Mouse (Mus musculus) spleen, adult 2 months (tissue): ENCODE measurements around the gene Llph. TPM values are rescaled to one million over a fixed set of nuclear protein-coding genes. Genes with fewer than 3 reads are reported as not detected.

Experiments used
- DNase-seq, 2 experiments: peaks; one replicate each; pipeline versions ENCODE4 v3.0.0 to v3.0.0-alpha.2; 2012 to 2021; ENCODE audit warnings: low spot score in 2 of 2, low read depth in 1 of 2
- H3K27ac ChIP-seq: fragments of 200-500 bp; 2 replicates; pipeline ENCODE4 v1.5.1; 2012; ENCODE audit warnings: low read length, inconsistent platforms; ENCODE audit not compliant: insufficient read depth
- H3K27me3 ChIP-seq: fragments of 200-500 bp; 2 replicates; pipeline ENCODE4 v1.6.1; 2012; ENCODE audit warnings: mild to moderate bottlenecking, moderate library complexity, low read length, inconsistent platforms; ENCODE audit not compliant: control insufficient read depth, insufficient read depth
- H3K36me3 ChIP-seq: fragments of 200-500 bp; 2 replicates; pipeline ENCODE4 v1.6.1; 2012; ENCODE audit warnings: mild to moderate bottlenecking, low read length, inconsistent platforms; ENCODE audit not compliant: control insufficient read depth, insufficient read depth
- H3K4me1 ChIP-seq: fragments of 200-500 bp; 2 replicates; pipeline ENCODE4 v1.6.1; 2011; ENCODE audit warnings: inconsistent platforms; ENCODE audit not compliant: control insufficient read depth, insufficient read depth, insufficient read length
- H3K4me3 ChIP-seq: fragments of 200-500 bp; 2 replicates; pipeline ENCODE4 v1.5.1; 2011; ENCODE audit warnings: mild to moderate bottlenecking, inconsistent platforms; ENCODE audit not compliant: insufficient read depth, insufficient read length; ENCODE audit errors: extremely low read depth
- CTCF ChIP-seq: fragments of 200-500 bp; IDR thresholded peaks from 2 replicates; pipeline ENCODE4 v1.5.1; 2011; ENCODE audit warnings: mild to moderate bottlenecking, inconsistent platforms; ENCODE audit not compliant: insufficient read depth, insufficient read length, insufficient replicate concordance; ENCODE audit errors: extremely low read depth
- POLR2A ChIP-seq: fragments of 200-500 bp; IDR thresholded peaks from 2 replicates; pipeline ENCODE4 v1.6.1; 2011; ENCODE audit warnings: low read depth, low read length, inconsistent platforms
- WGBS: fragments of 180-500 bp; shearing (Covaris S2); methylation state at CpG from one replicate; pipeline ENCODE4 v1.1.7; 2018; 5-methylcytosine and 5-hydroxymethylcytosine counted together
- polyA plus RNA-seq: library from polyadenylated mRNA; depleted of rRNA; stranded (reverse); fragments of >200 nt; gene quantifications from 2 replicates; pipeline ENCODE4 v1.2.3, GENCODE M21; 2012

Gene Llph
- polyA plus RNA-seq, 1 experiment = 3.0 TPM

GRCm38 (mm10) chr10:120257231-120257630 is 30.4 kb downstream of the Llph start:
- H3K36me3 ChIP-seq = no peaks in the 10 kb centered on the region
- no peak overlapping the region for H3K27ac ChIP-seq
- TF ChIP-seq CTCF = no peak
- TF ChIP-seq POLR2A = no peak
- no peaks in the 10 kb centered on the region for H3K27me3 ChIP-seq
- peak; percentile 3 to 23 for DNase-seq
- peaks cover 2% of the 10 kb centered on the region; the same call in 1 of the 2 replicates for H3K4me1 ChIP-seq
- WGBS = 15% methylated on average over 11 of the region's 11 CpGs
- H3K4me3 ChIP-seq = no peak overlapping the region; the same call in 1 of the 2 replicates

GRCm38 (mm10) chr10:120267790-120268189 is 40.9 kb downstream of the Llph start:
- Histone ChIP-seq H3K36me3 (no peaks in the 10 kb centered on the region), H3K4me3 (no peak overlapping the region), H3K27ac (no peak overlapping the region), H3K4me1 (no peaks in the 10 kb centered on the region), H3K27me3 (no peaks in the 10 kb centered on the region)
- WGBS = 83% methylated on average over 12 of the region's 12 CpGs
- no peak for DNase-seq
- no peak for TF ChIP-seq POLR2A
- TF ChIP-seq CTCF = no peak

DNA sequence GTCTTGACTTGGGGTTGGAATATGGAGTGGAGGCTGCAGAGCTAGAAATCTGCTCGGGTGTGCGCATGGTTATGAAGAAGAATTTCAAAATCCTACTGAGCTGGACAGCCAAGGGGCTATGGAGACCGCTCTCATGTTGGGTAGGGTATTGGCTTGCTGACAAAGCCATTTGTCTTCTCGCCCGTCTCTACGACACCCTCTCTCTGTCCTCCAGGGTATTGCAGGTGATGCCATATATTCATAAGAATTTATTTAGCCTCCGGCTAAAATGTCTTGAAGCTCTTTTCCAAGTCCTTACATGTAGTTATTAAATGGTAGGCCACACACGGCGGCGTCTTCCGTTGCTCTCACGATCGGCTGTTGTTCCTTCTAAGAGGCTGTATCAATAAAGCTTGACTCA is 43.1 kb downstream of the Llph start:
- WGBS = 95% methylated on average over 13 of the region's 13 CpGs

GRCm38 (mm10) chr10:120270777-120271176 is 43.9 kb downstream of the Llph start:
- no peak for TF ChIP-seq POLR2A
- peak; percentile 20; the same call in 1 of the 2 replicates for TF ChIP-seq CTCF
- Histone ChIP-seq H3K4me3 (no peak overlapping the region), H3K27ac (no peak overlapping the region), H3K36me3 (no peaks in the 10 kb centered on the region), H3K4me1 (no peaks in the 10 kb centered on the region), H3K27me3 (no peaks in the 10 kb centered on the region)
- peak; percentile 44 to 52 for DNase-seq
- WGBS = 66% methylated on average over 4 of the region's 4 CpGs

More for the DNA sequence above, 43.1 kb downstream of the Llph start:
- no peak overlapping the region for H3K27ac ChIP-seq
- H3K4me3 ChIP-seq = no peak overlapping the region
- TF ChIP-seq POLR2A (no peak), CTCF (no peak)
- H3K27me3 ChIP-seq = no peaks in the 10 kb centered on the region
- no peaks in the 10 kb centered on the region for H3K36me3 ChIP-seq
- no peak for DNase-seq
- H3K4me1 ChIP-seq = no peaks in the 10 kb centered on the region

GRCm38 (mm10) chr10:120271318-120271717 is 44.4 kb downstream of the Llph start:
- Histone ChIP-seq H3K36me3 (no peaks in the 10 kb centered on the region), H3K4me1 (no peaks in the 10 kb centered on the region), H3K27ac (no peak overlapping the region), H3K27me3 (no peaks in the 10 kb centered on the region), H3K4me3 (no peak overlapping the region)
- 25% methylated on average over 6 of the region's 6 CpGs for WGBS
- TF ChIP-seq CTCF (no peak), POLR2A (no peak)
- no peak for DNase-seq

- Histone ChIP-seq H3K27me3 (no peaks in the 10 kb centered on the region), H3K27ac (no peak overlapping the region), H3K4me3 (no peak overlapping the region), H3K4me1 (no peaks in the 10 kb centered on the region), H3K36me3 (no peaks in the 10 kb centered on the region)
- TF ChIP-seq POLR2A (no peak), CTCF (no peak)
- WGBS = 15% methylated on average over 11 of the region's 11 CpGs
- DNase-seq = no peak
These were observed 45.0 kb downstream of the Llph start for GRCm38 (mm10) chr10:120271879-120272269.

DNA sequence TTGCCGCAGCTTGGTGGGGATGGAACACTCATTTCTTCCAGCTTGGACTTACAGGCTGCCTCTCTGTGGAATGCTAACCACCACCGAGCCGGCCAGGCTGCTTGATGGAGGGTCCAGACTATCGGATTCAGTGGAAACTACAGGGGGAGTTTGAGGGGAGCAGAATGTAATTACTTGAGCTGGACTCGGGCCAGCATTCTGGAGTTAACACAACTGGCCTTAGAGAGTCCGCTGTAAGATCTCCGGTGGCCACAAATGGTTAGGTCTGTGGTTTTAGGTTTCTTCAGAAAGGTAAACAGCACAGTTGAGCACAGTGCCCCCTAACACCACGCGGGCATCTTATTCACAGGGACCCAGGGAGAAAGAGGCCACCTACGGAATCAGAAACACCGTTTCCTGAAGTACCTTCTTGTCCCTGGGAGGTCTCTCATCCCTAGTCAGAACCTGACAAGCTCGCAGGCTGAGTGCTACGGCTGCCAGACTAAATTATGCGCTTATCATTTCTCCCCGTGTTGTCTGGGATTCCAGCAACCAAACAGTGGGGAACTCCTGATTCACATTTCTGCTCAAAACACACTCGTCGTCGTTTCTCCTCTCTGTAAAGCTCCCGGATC is 45.5 kb downstream of the Llph start:
- Histone ChIP-seq H3K36me3 (no peaks in the 10 kb centered on the region), H3K27me3 (no peaks in the 10 kb centered on the region), H3K27ac (no peak overlapping the region), H3K4me1 (no peaks in the 10 kb centered on the region), H3K4me3 (no peak overlapping the region)
- TF ChIP-seq POLR2A (no peak), CTCF (no peak)
- no peak for DNase-seq
- 31% methylated on average over 19 of the region's 19 CpGs for WGBS
